Mouse (Mus musculus) olfactory bulb, adult 2 months (tissue): ENCODE measurements at regions not wholly inside any gene's neighbourhood (a gene's known extent, or its start where the extent isn't known, plus 50 kb on each side); places are given as distances from the start of the nearest gene placed in this dataset.

Source experiments
- CTCF ChIP-seq: fragments of 200-500 bp; IDR thresholded peaks from 2 replicates; pipeline ENCODE4 v1.5.1; 2012; ENCODE audit warnings: low read depth, mild to moderate bottlenecking, low read length, moderate library complexity; ENCODE audit not compliant: insufficient read depth
- POLR2A ChIP-seq: fragments of 200-500 bp; IDR thresholded peaks from 2 replicates; pipeline ENCODE4 v1.6.1; 2012; ENCODE audit warnings: mild to moderate bottlenecking, low read depth, low read length, moderate library complexity; ENCODE audit not compliant: insufficient read depth

DNA sequence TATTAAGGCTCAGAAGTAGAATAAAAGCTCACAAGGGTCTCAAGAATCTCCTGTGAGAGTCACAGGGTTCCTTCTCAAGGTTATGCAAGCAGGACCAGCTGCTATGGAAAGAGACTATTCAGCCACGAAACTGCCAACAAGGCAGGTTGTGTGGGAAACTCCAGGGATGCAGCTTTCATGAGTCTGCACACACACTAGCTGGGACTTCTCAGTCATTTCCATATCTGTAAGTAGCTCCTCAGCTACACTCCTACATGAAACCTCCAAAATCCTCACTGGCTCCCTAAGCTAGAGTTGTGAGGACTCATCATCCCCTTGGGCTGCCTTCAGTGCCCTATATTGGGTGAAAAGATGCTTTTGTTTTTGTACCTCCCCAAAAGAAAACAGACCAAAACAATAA lies 291.6 kb downstream of the Ptbp2 start:
- TF ChIP-seq CTCF (no peak), POLR2A (no peak)
